ENCODE assay signal across 8 mouse cellular contexts in the genomic region with DNA sequence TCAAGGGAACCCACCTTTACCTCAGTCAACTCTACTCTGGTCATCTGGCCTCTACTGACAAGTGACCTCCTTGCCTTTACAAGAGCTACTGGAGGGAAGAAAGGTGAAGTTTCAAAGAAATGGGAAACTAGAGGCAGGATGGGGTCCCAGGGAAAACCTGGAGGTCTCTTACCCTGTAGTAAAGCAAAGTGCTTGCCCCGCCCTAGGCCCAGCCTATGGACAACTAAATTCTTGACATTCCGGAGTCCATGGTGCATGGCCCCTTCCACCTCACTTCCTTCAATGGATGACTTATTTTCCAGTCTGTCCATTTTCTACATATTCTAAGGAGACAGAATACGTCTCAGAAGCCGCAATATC. TPM values are rescaled to one million over a fixed set of nuclear protein-coding genes. Genes with fewer than 3 reads are reported as not detected.
DNase-seq lines count a peak whose midpoint lies in the region; ATAC-seq and TF ChIP-seq lines count a peak whose summit lies in the region.

No protein-coding gene starts in this region.

- no peaks in the 10 kb centered on the region for H3K27me3 ChIP-seq in forebrain, postnatal 0 days (ENCODE audit: insufficient read depth, low read length)
- no peaks in the 10 kb centered on the region for H3K27me3 ChIP-seq in neural tube, embryonic 12.5 days (replicated peaks)

- no peak overlapping the region for H3K27ac ChIP-seq in forebrain, postnatal 0 days (ENCODE audit: low read depth, low read length)
- no peak overlapping the region for H3K27ac ChIP-seq in neural tube, embryonic 12.5 days

- H3K9me3 ChIP-seq in forebrain, postnatal 0 days (ENCODE audit: low read length): no peaks in the 10 kb centered on the region
- H3K9me3 ChIP-seq in neural tube, embryonic 12.5 days: no peaks in the 10 kb centered on the region

- peaks cover 57% of the 10 kb centered on the region for H3K4me1 ChIP-seq in forebrain, postnatal 0 days (ENCODE audit: insufficient read depth)
- H3K4me1 ChIP-seq in neural tube, embryonic 12.5 days: peaks cover 50% of the 10 kb centered on the region

- no peak for TF ChIP-seq CTCF in forebrain, postnatal 0 days (IDR thresholded peaks at IDR 0.05; ENCODE audit: low read depth)

- H3K4me2 ChIP-seq in forebrain, postnatal 0 days (ENCODE audit: low read depth): peak overlapping the region; percentile 85
- H3K4me2 ChIP-seq in neural tube, embryonic 12.5 days (replicated peaks): peak overlapping the region; percentile 71

- ATAC-seq in forebrain, postnatal 0 days: no peak
- no peak for ATAC-seq in neural tube, embryonic 12.5 days (ENCODE audit: low FRiP score, low read depth)

- peak overlapping the region; percentile 93 for H3K4me3 ChIP-seq in forebrain, postnatal 0 days (ENCODE audit: low read depth, low read length)
- H3K4me3 ChIP-seq in neural tube, embryonic 12.5 days: peak overlapping the region; percentile 71

- no peaks in the 10 kb centered on the region; the same call in none of the 2 replicates for H3K36me3 ChIP-seq in forebrain, postnatal 0 days (ENCODE audit: insufficient read depth)
- H3K36me3 ChIP-seq in neural tube, embryonic 12.5 days: no peaks in the 10 kb centered on the region

- WGBS in forebrain, postnatal 0 days: 75% methylated on average over 4 of the region's 4 CpGs
- 64% methylated on average over 4 of the region's 4 CpGs for WGBS in neural tube, embryonic 12.5 days

- H3K9ac ChIP-seq in forebrain, postnatal 0 days: peak overlapping the region; percentile 96; the same call in 1 of the 2 replicates
- H3K9ac ChIP-seq in neural tube, embryonic 12.5 days: peak overlapping the region; percentile 51

- peak; percentile 1 for DNase-seq in thymus, postnatal 0 days (ENCODE audit: low spot score)
- no peak for DNase-seq in thymus, postnatal 36 days
- DNase-seq in forebrain, postnatal 0 days: no peak
- DNase-seq in kidney, postnatal 36 days: peak; percentile 71 to 81
- no peak for DNase-seq in cerebellum, postnatal 14 days
- DNase-seq in left cerebral cortex, adult 18-20 months (ENCODE audit: low spot score in 2 of 2): no peak
- DNase-seq in frontal cortex, postnatal 36 days (ENCODE audit: low spot score in 2 of 2): no peak

RNA-seq across cellular contexts. Expression of gene Bcl2l1, which starts 3.5 kb away (rescaled TPM):
- polyA plus RNA-seq in thymus, postnatal 0 days (2015; fragmentation: Nextera tagmentation; extraction: Ambion mirVana): 178 TPM in 2 replicates
- 152 and 157 TPM in 2 replicates for total RNA-seq in forebrain, postnatal 0 days (2014; rRNA removed)
- polyA plus RNA-seq in forebrain, postnatal 0 days (2015; fragmentation: Nextera tagmentation; extraction: Ambion mirVana): 173 and 175 TPM in 2 replicates
- 149 and 153 TPM in 2 replicates for polyA plus RNA-seq in neural tube, embryonic 12.5 days (2016; fragmentation: Nextera tagmentation; extraction: Ambion mirVana)
- total RNA-seq in left cerebral cortex, adult 18-20 months (2021): 100 to 1,000 TPM; 124 to 130 TPM

RNA-seq across cellular contexts. Expression of gene Tpx2, which starts 19.8 kb away (rescaled TPM):
- polyA plus RNA-seq in thymus, postnatal 0 days (2015; fragmentation: Nextera tagmentation; extraction: Ambion mirVana): 72.5 and 81.3 TPM in 2 replicates
- 10.5 and 22.5 TPM in 2 replicates for total RNA-seq in forebrain, postnatal 0 days (2014; rRNA removed)
- polyA plus RNA-seq in forebrain, postnatal 0 days (2015; fragmentation: Nextera tagmentation; extraction: Ambion mirVana): 11.0 and 11.2 TPM in 2 replicates
- 78.1 and 80.9 TPM in 2 replicates for polyA plus RNA-seq in neural tube, embryonic 12.5 days (2016; fragmentation: Nextera tagmentation; extraction: Ambion mirVana)
- 1 to 10 TPM; 2.0 to 2.4 TPM for total RNA-seq in left cerebral cortex, adult 18-20 months (2021)

Comparison
In these comparisons a context has a peak if more than half of its experiments do, and no peak if none do; other contexts are left out.
1. DNase-seq: peak in thymus, postnatal 0 days (single experiment) and kidney, postnatal 36 days (2 of 2); none in thymus, postnatal 36 days (0 of 2), forebrain, postnatal 0 days (single experiment), cerebellum, postnatal 14 days (0 of 2), left cerebral cortex, adult 18-20 months (0 of 2) and frontal cortex, postnatal 36 days (0 of 2).